Mouse (Mus musculus) spleen, adult 2 months (tissue): ENCODE data around the gene Tapbp.

Experiments used
- CTCF ChIP-seq: fragments of 200-500 bp; IDR thresholded peaks from 2 replicates; pipeline ENCODE4 v1.5.1; 2011; ENCODE audit warnings: mild to moderate bottlenecking, inconsistent platforms; ENCODE audit not compliant: insufficient read depth, insufficient read length, insufficient replicate concordance; ENCODE audit errors: extremely low read depth
- POLR2A ChIP-seq: fragments of 200-500 bp; IDR thresholded peaks from 2 replicates; pipeline ENCODE4 v1.6.1; 2011; ENCODE audit warnings: low read depth, low read length, inconsistent platforms

- TF ChIP-seq CTCF (peak; percentile 93), POLR2A (no peak)
Measured at GRCm38 (mm10) chr17:33968489-33968888, 52.8 kb downstream of the Tapbp start.
